Mouse (Mus musculus): ENCODE results near the gene Tnfsfm13. TPM values are rescaled to one million over a fixed set of nuclear protein-coding genes. Genes with fewer than 3 reads are reported as not detected.
A peak's percentile ranks its signal among the peaks of the same experiment; 100 is the strongest.

Gene Tnfsfm13
- polyA plus RNA-seq, 1 experiment from 2014 or later = 4.6 TPM

DNA sequence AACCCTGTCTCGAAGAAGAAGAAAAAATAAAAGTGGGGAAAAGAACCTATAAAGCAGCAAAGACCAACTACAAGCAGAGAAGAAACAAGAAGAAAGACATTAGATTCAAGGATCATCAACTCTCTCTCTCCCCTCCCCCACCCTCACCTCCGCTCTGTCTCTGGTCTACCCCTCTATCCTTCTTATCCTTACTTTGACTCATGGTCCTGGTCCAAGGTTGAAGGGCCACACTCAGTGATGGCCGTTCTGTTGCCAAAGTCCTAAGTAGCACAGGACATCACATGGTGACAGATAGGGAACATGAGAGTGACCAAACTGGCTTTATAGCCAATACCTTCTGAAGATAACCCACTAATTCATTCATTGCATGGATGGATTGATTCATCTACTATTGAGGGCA is 1.5 kb upstream of the Tnfsfm13 start:
- H3K9ac ChIP-seq (ENCODE audit: low read depth, low read length) = no peak overlapping the region
- no peak overlapping the region for H3K27ac ChIP-seq (ENCODE audit: low read depth, low read length)
- H3K36me3 ChIP-seq (ENCODE audit: control insufficient read depth, insufficient read depth, low read length) = no peaks in the 10 kb centered on the region
- no peak overlapping the region for H3K4me2 ChIP-seq (replicated peaks; ENCODE audit: low read depth, low read length)
- no peaks in the 10 kb centered on the region for H3K27me3 ChIP-seq (ENCODE audit: control insufficient read depth, insufficient read depth, low read length)
- H3K4me1 ChIP-seq (ENCODE audit: control insufficient read depth, insufficient read depth, low read length) = peaks cover 14% of the 10 kb centered on the region; the same call in 1 of the 2 replicates
- 0 out of 2 replicates have a peak, but pooled peaks cover 3% of the 10 kb centered on the region for H3K9me3 ChIP-seq (ENCODE audit: control insufficient read depth, low read length)
- no peak overlapping the region for H3K4me3 ChIP-seq (ENCODE audit: low read length)
- WGBS = 88% methylated on average over 3 of the region's 3 CpGs
- no peak for ATAC-seq (ENCODE audit: low FRiP score, low TSS enrichment)

DNA sequence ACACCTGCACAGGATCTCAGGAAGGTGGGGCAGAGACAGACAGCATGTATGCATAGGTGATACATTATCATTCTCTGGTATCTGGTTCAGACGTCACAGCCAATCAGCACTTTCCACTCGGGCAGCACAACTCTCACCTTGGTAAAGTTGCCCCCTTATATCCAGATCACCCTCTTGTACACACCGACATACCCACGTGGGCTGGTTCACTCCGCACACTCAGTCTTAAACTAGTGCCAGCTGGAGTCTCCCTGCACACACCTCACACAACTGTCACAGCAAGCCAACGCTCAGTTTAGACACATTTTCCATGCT is 895 bp downstream of the Tnfsfm13 start:
- Histone ChIP-seq H3K4me1 (ENCODE audit: control insufficient read depth, insufficient read depth, low read length) (peaks cover 14% of the 10 kb centered on the region; the same call in 1 of the 2 replicates), H3K36me3 (ENCODE audit: control insufficient read depth, insufficient read depth, low read length) (no peaks in the 10 kb centered on the region), H3K9me3 (ENCODE audit: control insufficient read depth, low read length) (0 out of 2 replicates have a peak, but pooled peaks cover 3% of the 10 kb centered on the region), H3K4me3 (ENCODE audit: low read length) (peak overlapping the region; percentile 62), H3K4me2 (replicated peaks; ENCODE audit: low read depth, low read length) (peak overlapping the region; percentile 93), H3K9ac (ENCODE audit: low read depth, low read length) (peak overlapping the region; percentile 83; the same call in 1 of the 2 replicates), H3K27ac (ENCODE audit: low read depth, low read length) (peak overlapping the region; percentile 78), H3K27me3 (ENCODE audit: control insufficient read depth, insufficient read depth, low read length) (no peaks in the 10 kb centered on the region)
- 29% methylated on average over 6 of the region's 6 CpGs for WGBS
- no peak; the same call in 1 of the 2 replicates for ATAC-seq (ENCODE audit: low FRiP score, low TSS enrichment)

DNA sequence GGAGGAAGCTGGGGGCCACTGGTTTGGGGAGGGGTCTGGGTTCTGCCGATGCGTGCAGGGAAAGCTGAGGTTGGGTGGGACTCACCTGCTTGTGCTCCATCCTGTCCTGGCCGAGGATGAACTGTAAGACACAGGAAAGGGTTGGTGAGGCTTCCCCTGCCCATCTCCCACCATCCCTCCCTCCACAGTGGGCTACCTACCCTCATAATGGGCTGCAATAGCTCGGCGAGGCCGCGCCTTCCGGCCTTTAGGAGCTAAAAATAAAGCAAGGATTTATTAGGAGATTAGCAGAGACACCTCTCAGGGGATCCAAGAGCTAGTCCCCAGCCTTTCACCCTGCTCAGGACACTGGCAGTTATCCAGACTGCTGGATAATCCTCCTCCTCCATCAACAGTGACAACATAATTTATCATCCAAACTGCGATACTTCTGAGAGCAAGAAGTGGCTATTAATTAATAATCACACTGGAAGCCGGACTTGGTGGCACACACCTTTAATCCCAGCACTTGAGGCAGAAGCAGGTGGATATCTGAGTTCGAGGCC is 2.4 kb downstream of the Tnfsfm13 start:
- Histone ChIP-seq H3K4me2 (replicated peaks; ENCODE audit: low read depth, low read length) (no peak overlapping the region), H3K36me3 (ENCODE audit: control insufficient read depth, insufficient read depth, low read length) (no peaks in the 10 kb centered on the region), H3K4me1 (ENCODE audit: control insufficient read depth, insufficient read depth, low read length) (peaks cover 14% of the 10 kb centered on the region; the same call in 1 of the 2 replicates), H3K9ac (ENCODE audit: low read depth, low read length) (no peak overlapping the region), H3K9me3 (ENCODE audit: control insufficient read depth, low read length) (0 out of 2 replicates have a peak, but pooled peaks cover under 1% of the 10 kb centered on the region), H3K27me3 (ENCODE audit: control insufficient read depth, insufficient read depth, low read length) (no peaks in the 10 kb centered on the region), H3K27ac (ENCODE audit: low read depth, low read length) (no peak overlapping the region), H3K4me3 (ENCODE audit: low read length) (no peak overlapping the region)
- WGBS = 47% methylated on average over 11 of the region's 11 CpGs
- no peak for ATAC-seq (ENCODE audit: low FRiP score, low TSS enrichment)

DNA sequence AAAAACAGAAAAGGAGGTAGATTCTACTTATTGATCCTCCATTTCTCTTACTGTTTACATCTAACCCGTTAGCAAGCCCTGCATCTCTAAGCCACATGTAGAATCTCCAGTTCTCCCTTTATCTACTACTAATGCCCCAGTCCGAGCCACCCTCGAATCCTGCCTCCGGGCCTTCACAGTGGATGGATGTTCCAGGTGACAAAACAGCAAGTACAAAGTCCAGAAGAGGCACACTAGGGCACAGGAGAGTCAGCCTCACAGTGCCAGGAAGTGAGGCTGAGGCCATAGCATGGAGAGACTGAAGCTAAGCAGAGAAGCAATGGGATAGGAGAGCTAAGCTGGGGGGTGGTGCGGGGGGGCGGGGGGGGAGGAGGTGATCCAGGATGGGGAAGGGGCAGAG is 3.0 kb downstream of the Tnfsfm13 start:
- no peak overlapping the region for H3K9ac ChIP-seq (ENCODE audit: low read depth, low read length)
- no peak overlapping the region for H3K27ac ChIP-seq (ENCODE audit: low read depth, low read length)
- H3K4me2 ChIP-seq (replicated peaks; ENCODE audit: low read depth, low read length) = no peak overlapping the region

DNA sequence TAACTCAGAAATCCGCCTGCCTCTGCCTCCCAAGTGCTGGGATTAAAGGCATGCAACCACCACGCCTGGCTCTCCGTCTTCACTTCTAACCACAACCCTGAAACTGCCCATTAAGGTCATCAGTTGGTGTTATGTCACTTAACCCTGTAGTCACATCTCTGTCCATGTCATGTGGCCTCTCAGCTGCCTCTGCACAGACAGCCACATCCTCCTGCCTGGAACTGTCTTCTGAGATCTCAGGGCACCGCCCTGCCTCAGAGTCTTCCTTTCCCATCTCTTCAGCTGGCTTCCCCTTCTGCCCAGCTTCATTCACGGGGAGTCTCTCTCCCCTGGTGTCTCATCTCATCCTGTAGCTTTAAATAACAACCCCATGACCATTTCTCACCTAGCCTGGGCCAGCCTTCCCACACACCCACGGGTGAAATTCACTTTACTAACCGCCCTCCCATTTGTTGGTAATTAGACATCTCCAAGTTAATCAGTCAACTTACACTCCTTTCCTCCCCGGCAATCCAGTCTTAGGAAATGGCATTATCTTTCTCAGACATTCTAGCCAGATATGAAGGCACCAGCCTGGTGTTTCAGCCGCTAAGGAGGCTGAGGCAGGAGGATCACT is 3.6 kb downstream of the Tnfsfm13 start:
- peaks cover 14% of the 10 kb centered on the region; the same call in 1 of the 2 replicates for H3K4me1 ChIP-seq (ENCODE audit: control insufficient read depth, insufficient read depth, low read length)
- H3K27me3 ChIP-seq (ENCODE audit: control insufficient read depth, insufficient read depth, low read length) = no peaks in the 10 kb centered on the region
- H3K4me2 ChIP-seq (replicated peaks; ENCODE audit: low read depth, low read length) = no peak overlapping the region
- no peaks in the 10 kb centered on the region for H3K36me3 ChIP-seq (ENCODE audit: control insufficient read depth, insufficient read depth, low read length)
- no peak overlapping the region for H3K27ac ChIP-seq (ENCODE audit: low read depth, low read length)
- no peaks in the 10 kb centered on the region for H3K9me3 ChIP-seq (ENCODE audit: control insufficient read depth, low read length)
- WGBS = 72% methylated on average over 9 of the region's 9 CpGs
- no peak overlapping the region for H3K9ac ChIP-seq (ENCODE audit: low read depth, low read length)
- no peak overlapping the region for H3K4me3 ChIP-seq (ENCODE audit: low read length)
- no peak for ATAC-seq (ENCODE audit: low FRiP score, low TSS enrichment)

More for the DNA sequence above, 3.0 kb downstream of the Tnfsfm13 start:
- Histone ChIP-seq H3K9me3 (ENCODE audit: control insufficient read depth, low read length) (no peaks in the 10 kb centered on the region), H3K4me3 (ENCODE audit: low read length) (no peak overlapping the region), H3K4me1 (ENCODE audit: control insufficient read depth, insufficient read depth, low read length) (peaks cover 14% of the 10 kb centered on the region; the same call in 1 of the 2 replicates), H3K27me3 (ENCODE audit: control insufficient read depth, insufficient read depth, low read length) (no peaks in the 10 kb centered on the region), H3K36me3 (ENCODE audit: control insufficient read depth, insufficient read depth, low read length) (no peaks in the 10 kb centered on the region)
- 80% methylated on average over 6 of the region's 6 CpGs for WGBS
- ATAC-seq (ENCODE audit: low FRiP score, low TSS enrichment) = no peak

DNA sequence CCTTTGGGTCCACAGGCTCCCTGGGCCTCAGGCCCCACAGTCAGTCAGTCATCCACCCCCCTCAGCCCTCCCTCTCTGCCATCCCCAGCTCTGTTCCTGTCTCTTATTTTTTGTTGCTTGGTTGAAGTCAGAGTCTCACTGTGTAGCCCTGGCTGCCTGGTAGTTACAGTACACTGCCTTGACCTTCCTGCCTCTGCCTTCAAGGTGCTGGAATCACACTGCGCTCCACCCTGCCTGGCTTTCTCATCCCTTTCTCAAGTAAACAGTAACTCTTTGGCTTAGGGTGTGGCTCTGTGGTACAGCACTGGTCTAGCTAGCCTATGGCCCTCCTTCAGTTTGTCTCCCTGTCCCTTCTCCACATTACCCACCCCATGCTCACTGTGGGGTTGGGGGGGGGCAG is 6.0 kb downstream of the Tnfsfm13 start:
- Histone ChIP-seq H3K9me3 (ENCODE audit: control insufficient read depth, low read length) (no peaks in the 10 kb centered on the region), H3K9ac (ENCODE audit: low read depth, low read length) (no peak overlapping the region), H3K4me1 (ENCODE audit: control insufficient read depth, insufficient read depth, low read length) (peaks cover 24% of the 10 kb centered on the region; the same call in 1 of the 2 replicates), H3K36me3 (ENCODE audit: control insufficient read depth, insufficient read depth, low read length) (no peaks in the 10 kb centered on the region), H3K4me2 (replicated peaks; ENCODE audit: low read depth, low read length) (no peak overlapping the region), H3K27ac (ENCODE audit: low read depth, low read length) (no peak overlapping the region), H3K27me3 (ENCODE audit: control insufficient read depth, insufficient read depth, low read length) (no peaks in the 10 kb centered on the region), H3K4me3 (ENCODE audit: low read length) (no peak overlapping the region)
- no peak for ATAC-seq (ENCODE audit: low FRiP score, low TSS enrichment)
- WGBS = 100% methylated on average over 1 of the region's 1 CpGs

DNA sequence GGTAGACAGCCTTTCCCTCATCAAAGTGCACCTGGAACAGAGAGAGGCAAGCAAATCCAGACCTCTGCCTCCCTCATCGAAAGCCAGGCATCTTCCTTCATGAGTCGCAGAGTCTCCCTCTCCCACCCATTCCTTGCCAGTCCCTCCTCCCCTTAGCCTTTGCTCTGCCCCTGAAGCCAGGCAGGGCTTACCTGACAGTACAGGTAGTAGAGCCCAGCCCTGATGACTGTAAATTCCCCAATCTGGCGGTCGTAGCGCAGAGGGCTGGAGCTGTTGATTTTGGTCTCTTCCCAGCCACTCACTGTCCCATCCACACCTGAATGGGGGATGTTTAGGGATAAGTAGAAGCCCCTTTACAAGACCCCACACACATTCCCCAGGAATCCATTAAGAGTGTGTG is 8.8 kb downstream of the Tnfsfm13 start:
- no peak for ATAC-seq (ENCODE audit: low FRiP score, low TSS enrichment)
- Histone ChIP-seq H3K36me3 (ENCODE audit: control insufficient read depth, insufficient read depth, low read length) (no peaks in the 10 kb centered on the region), H3K4me1 (ENCODE audit: control insufficient read depth, insufficient read depth, low read length) (peaks cover 23% of the 10 kb centered on the region; the same call in 1 of the 2 replicates), H3K9me3 (ENCODE audit: control insufficient read depth, low read length) (no peaks in the 10 kb centered on the region), H3K4me2 (replicated peaks; ENCODE audit: low read depth, low read length) (no peak overlapping the region), H3K27me3 (ENCODE audit: control insufficient read depth, insufficient read depth, low read length) (no peaks in the 10 kb centered on the region), H3K4me3 (ENCODE audit: low read length) (no peak overlapping the region), H3K27ac (ENCODE audit: low read depth, low read length) (no peak overlapping the region), H3K9ac (ENCODE audit: low read depth, low read length) (0 out of 2 replicates have a peak overlapping the region, but pooled peaks have one; percentile 12)
- WGBS = 54% methylated on average over 5 of the region's 5 CpGs

DNA sequence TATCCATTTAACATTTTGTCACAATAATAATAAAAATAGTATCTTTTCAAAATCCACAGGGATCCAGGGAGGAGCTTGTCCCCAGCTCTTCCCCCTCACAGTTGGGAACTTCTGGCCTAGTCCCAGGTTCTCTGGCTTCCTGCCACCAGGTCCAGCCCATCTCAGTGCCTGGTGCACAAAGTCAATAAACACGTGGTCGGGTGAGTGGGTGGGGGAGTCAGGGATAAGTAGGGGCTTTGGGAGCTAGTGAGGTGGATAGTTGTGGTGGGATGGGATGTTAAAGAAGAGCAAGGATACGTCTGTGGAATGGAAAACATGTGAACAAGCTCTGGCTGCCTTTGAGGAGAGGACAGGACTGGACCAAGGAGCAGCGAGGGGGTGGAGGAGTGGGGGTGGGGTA is 9.5 kb downstream of the Tnfsfm13 start:
- 17% methylated on average over 4 of the region's 4 CpGs for WGBS
- 0 out of 2 replicates have a peak overlapping the region, but pooled peaks have one; percentile 19 for H3K27ac ChIP-seq (ENCODE audit: low read depth, low read length)
- no peak overlapping the region for H3K4me2 ChIP-seq (replicated peaks; ENCODE audit: low read depth, low read length)
- H3K4me1 ChIP-seq (ENCODE audit: control insufficient read depth, insufficient read depth, low read length) = peaks cover 23% of the 10 kb centered on the region; the same call in 1 of the 2 replicates
- ATAC-seq (ENCODE audit: low FRiP score, low TSS enrichment) = no peak
- H3K9ac ChIP-seq (ENCODE audit: low read depth, low read length) = no peak overlapping the region
- H3K27me3 ChIP-seq (ENCODE audit: control insufficient read depth, insufficient read depth, low read length) = no peaks in the 10 kb centered on the region
- H3K4me3 ChIP-seq (ENCODE audit: low read length) = no peak overlapping the region
- H3K36me3 ChIP-seq (ENCODE audit: control insufficient read depth, insufficient read depth, low read length) = no peaks in the 10 kb centered on the region
- no peaks in the 10 kb centered on the region for H3K9me3 ChIP-seq (ENCODE audit: control insufficient read depth, low read length)

DNA sequence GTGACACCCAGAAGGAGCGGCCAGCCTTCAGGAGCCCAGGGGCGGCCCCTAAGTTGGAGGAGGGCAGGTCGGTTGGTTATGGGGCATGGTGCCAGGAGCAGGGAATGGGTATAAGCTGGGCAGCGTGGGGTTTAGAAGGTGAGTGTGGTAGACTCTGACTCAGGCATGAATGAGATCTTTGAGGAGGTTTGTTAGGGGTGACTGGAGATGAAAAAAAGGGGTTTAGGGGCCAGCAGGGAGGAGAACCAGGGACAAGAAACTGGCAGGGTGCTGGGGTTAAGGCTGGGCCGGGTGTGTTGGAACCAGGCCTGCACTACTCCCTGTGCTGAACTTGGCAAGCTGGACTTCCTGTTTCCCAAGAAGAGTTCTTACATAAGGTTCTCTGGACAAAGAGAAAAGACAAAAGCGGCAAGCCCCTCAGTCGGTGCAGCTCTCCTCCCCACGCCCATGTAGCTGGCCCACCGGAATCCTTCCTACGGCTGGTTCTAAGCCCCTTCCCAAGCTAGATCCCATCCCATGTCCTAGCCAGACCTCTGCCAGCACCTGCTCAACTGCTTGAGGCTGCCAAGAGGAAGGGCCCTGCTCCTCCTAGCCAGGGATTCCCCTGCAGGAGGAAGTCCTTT is 10.3 kb downstream of the Tnfsfm13 start, which contains the start of gene Tnfsf13:
Gene Tnfsf13 (minus strand): TSS at position 259 of the 623 bp plus-strand sequence.
- Histone ChIP-seq H3K27ac (ENCODE audit: low read depth, low read length) (peak within 1 kb of the TSS; percentile 47; the same call in 1 of the 2 replicates), H3K4me3 (ENCODE audit: low read length) (no peak within 1 kb of the TSS), H3K4me2 (replicated peaks; ENCODE audit: low read depth, low read length) (no peak within 1 kb of the TSS; the same call in 1 of the 2 replicates), H3K27me3 (ENCODE audit: control insufficient read depth, insufficient read depth, low read length) (no peaks in the 10 kb centered on the region), H3K9me3 (ENCODE audit: control insufficient read depth, low read length) (no peaks in the 10 kb centered on the region), H3K9ac (ENCODE audit: low read depth, low read length) (no peak within 1 kb of the TSS), H3K36me3 (ENCODE audit: control insufficient read depth, insufficient read depth, low read length) (no peaks in the 10 kb centered on the region), H3K4me1 (ENCODE audit: control insufficient read depth, insufficient read depth, low read length) (peaks cover 23% of the 10 kb centered on the region; the same call in 1 of the 2 replicates)
- no peak for ATAC-seq (ENCODE audit: low FRiP score, low TSS enrichment)
- WGBS = 73% methylated on average over 10 of the region's 10 CpGs
